Mouse (Mus musculus): Measurements from ENCODE around the gene Tmx1. TPM values are rescaled to one million over a fixed set of nuclear protein-coding genes. Genes with fewer than 3 reads are reported as not detected.
A peak's percentile ranks its signal among the peaks of the same experiment; 100 is the strongest.

Tmx1 gene
- polyA plus RNA-seq, 1 experiment: 29.8 TPM

GRCm38 (mm10) chr12:70492441-70492840 lies 39.5 kb downstream of the Tmx1 start:
- TF ChIP-seq POLR2A (IDR thresholded peaks at IDR 0.05; ENCODE audit: borderline replicate concordance, insufficient read depth, low read length): no peak
- no peak for TF ChIP-seq CTCF (IDR thresholded peaks at IDR 0.05; ENCODE audit: borderline replicate concordance, insufficient read depth, low read depth, low read length)
- peaks cover 3% of the 10 kb centered on the region; the same call in 1 of the 2 replicates for H3K4me1 ChIP-seq (ENCODE audit: control insufficient read depth, insufficient read depth, low read length)
- no peak overlapping the region for H3K27ac ChIP-seq (ENCODE audit: insufficient read depth, low read length)
- WGBS: 88% methylated on average over 10 of the region's 10 CpGs
- no peak for DNase-seq
- no peak overlapping the region for H3K4me3 ChIP-seq (replicated peaks; ENCODE audit: insufficient read depth, low read depth, low read length)
- no peaks in the 10 kb centered on the region for H3K27me3 ChIP-seq (ENCODE audit: control insufficient read depth, insufficient read depth, low read length)

GRCm38 (mm10) chr12:70494494-70495281 lies 41.8 kb downstream of the Tmx1 start:
- TF ChIP-seq CTCF (IDR thresholded peaks at IDR 0.05; ENCODE audit: borderline replicate concordance, insufficient read depth, low read depth, low read length): peak; percentile 38
- TF ChIP-seq POLR2A (IDR thresholded peaks at IDR 0.05; ENCODE audit: borderline replicate concordance, insufficient read depth, low read length): no peak
- Histone ChIP-seq H3K27me3 (ENCODE audit: control insufficient read depth, insufficient read depth, low read length) (no peaks in the 10 kb centered on the region), H3K27ac (ENCODE audit: insufficient read depth, low read length) (no peak overlapping the region), H3K4me3 (replicated peaks; ENCODE audit: insufficient read depth, low read depth, low read length) (no peak overlapping the region), H3K4me1 (ENCODE audit: control insufficient read depth, insufficient read depth, low read length) (peaks cover 3% of the 10 kb centered on the region; the same call in 1 of the 2 replicates)
- WGBS: 49% methylated on average over 10 of the region's 10 CpGs
- peak; percentile 49 to 55 for DNase-seq

- WGBS: 45% methylated on average over 4 of the region's 4 CpGs
- Histone ChIP-seq H3K4me1 (ENCODE audit: control insufficient read depth, insufficient read depth, low read length) (peaks cover 3% of the 10 kb centered on the region; the same call in 1 of the 2 replicates), H3K4me3 (replicated peaks; ENCODE audit: insufficient read depth, low read depth, low read length) (no peak overlapping the region), H3K27me3 (ENCODE audit: control insufficient read depth, insufficient read depth, low read length) (no peaks in the 10 kb centered on the region), H3K27ac (ENCODE audit: insufficient read depth, low read length) (no peak overlapping the region)
- peak; percentile 30 to 55 for DNase-seq
- peak; percentile 46; the same call in 1 of the 2 replicates for TF ChIP-seq CTCF (IDR thresholded peaks at IDR 0.05; ENCODE audit: borderline replicate concordance, insufficient read depth, low read depth, low read length)
- TF ChIP-seq POLR2A (IDR thresholded peaks at IDR 0.05; ENCODE audit: borderline replicate concordance, insufficient read depth, low read length): no peak
These were observed 42.5 kb downstream of the Tmx1 start for GRCm38 (mm10) chr12:70495282-70495922.

- 90% methylated on average over 3 of the region's 3 CpGs for WGBS
- Histone ChIP-seq H3K27ac (ENCODE audit: insufficient read depth, low read length) (no peak overlapping the region), H3K4me1 (ENCODE audit: control insufficient read depth, insufficient read depth, low read length) (peaks cover 3% of the 10 kb centered on the region; the same call in 1 of the 2 replicates), H3K27me3 (ENCODE audit: control insufficient read depth, insufficient read depth, low read length) (no peaks in the 10 kb centered on the region), H3K4me3 (replicated peaks; ENCODE audit: insufficient read depth, low read depth, low read length) (no peak overlapping the region)
- TF ChIP-seq POLR2A (IDR thresholded peaks at IDR 0.05; ENCODE audit: borderline replicate concordance, insufficient read depth, low read length) (no peak), CTCF (IDR thresholded peaks at IDR 0.05; ENCODE audit: borderline replicate concordance, insufficient read depth, low read depth, low read length) (no peak)
- DNase-seq: no peak
These were observed 45.2 kb downstream of the Tmx1 start for GRCm38 (mm10) chr12:70498091-70498490.

- Histone ChIP-seq H3K4me1 (ENCODE audit: control insufficient read depth, insufficient read depth, low read length) (no peaks in the 10 kb centered on the region), H3K27ac (ENCODE audit: insufficient read depth, low read length) (no peak overlapping the region), H3K4me3 (replicated peaks; ENCODE audit: insufficient read depth, low read depth, low read length) (no peak overlapping the region), H3K27me3 (ENCODE audit: control insufficient read depth, insufficient read depth, low read length) (no peaks in the 10 kb centered on the region)
- DNase-seq: peak; percentile 43 to 53
- 40% methylated on average over 5 of the region's 5 CpGs for WGBS
- TF ChIP-seq POLR2A (IDR thresholded peaks at IDR 0.05; ENCODE audit: borderline replicate concordance, insufficient read depth, low read length) (no peak), CTCF (IDR thresholded peaks at IDR 0.05; ENCODE audit: borderline replicate concordance, insufficient read depth, low read depth, low read length) (no peak)
These were observed 53.1 kb downstream of the Tmx1 start for GRCm38 (mm10) chr12:70505971-70506370.

- H3K27me3 ChIP-seq (ENCODE audit: control insufficient read depth, insufficient read depth, low read length): no peaks in the 10 kb centered on the region
- TF ChIP-seq POLR2A (IDR thresholded peaks at IDR 0.05; ENCODE audit: borderline replicate concordance, insufficient read depth, low read length): no peak
- no peak for TF ChIP-seq CTCF (IDR thresholded peaks at IDR 0.05; ENCODE audit: borderline replicate concordance, insufficient read depth, low read depth, low read length)
- no peak for DNase-seq
- H3K4me1 ChIP-seq (ENCODE audit: control insufficient read depth, insufficient read depth, low read length): no peaks in the 10 kb centered on the region
- 81% methylated on average over 5 of the region's 5 CpGs for WGBS
- H3K4me3 ChIP-seq (replicated peaks; ENCODE audit: insufficient read depth, low read depth, low read length): no peak overlapping the region
- H3K27ac ChIP-seq (ENCODE audit: insufficient read depth, low read length): no peak overlapping the region
These were observed 59.1 kb downstream of the Tmx1 start for GRCm38 (mm10) chr12:70512023-70512422.

- Histone ChIP-seq H3K4me1 (ENCODE audit: control insufficient read depth, insufficient read depth, low read length) (no peaks in the 10 kb centered on the region), H3K27me3 (ENCODE audit: control insufficient read depth, insufficient read depth, low read length) (no peaks in the 10 kb centered on the region), H3K27ac (ENCODE audit: insufficient read depth, low read length) (no peak overlapping the region), H3K4me3 (replicated peaks; ENCODE audit: insufficient read depth, low read depth, low read length) (no peak overlapping the region)
- 93% methylated on average over 2 of the region's 2 CpGs for WGBS
- TF ChIP-seq POLR2A (IDR thresholded peaks at IDR 0.05; ENCODE audit: borderline replicate concordance, insufficient read depth, low read length): no peak
- TF ChIP-seq CTCF (IDR thresholded peaks at IDR 0.05; ENCODE audit: borderline replicate concordance, insufficient read depth, low read depth, low read length): no peak
- DNase-seq: no peak
These were observed 59.5 kb downstream of the Tmx1 start for GRCm38 (mm10) chr12:70512431-70512830.

Other genes with a start within 250 kb of the Tmx1 start
- 1.9 TPM in 2 replicates for gene Pygl, start 221.6 kb upstream of the Tmx1 start, polyA plus RNA-seq (2012; rRNA removed)
- 130 and 145 TPM in 2 replicates for gene Trim9, start 105.5 kb upstream of the Tmx1 start, polyA plus RNA-seq (2012; rRNA removed)

Data from cerebellum, adult 2 months (tissue).